Mouse (Mus musculus): ENCODE data around the gene Isg20l2. TPM values are rescaled to one million over a fixed set of nuclear protein-coding genes. Genes with fewer than 3 reads are reported as not detected.
A peak's percentile ranks its signal among the peaks of the same experiment; 100 is the strongest.

The Isg20l2 gene
- polyA plus RNA-seq, 1 experiment: 0.26 TPM

DNA sequence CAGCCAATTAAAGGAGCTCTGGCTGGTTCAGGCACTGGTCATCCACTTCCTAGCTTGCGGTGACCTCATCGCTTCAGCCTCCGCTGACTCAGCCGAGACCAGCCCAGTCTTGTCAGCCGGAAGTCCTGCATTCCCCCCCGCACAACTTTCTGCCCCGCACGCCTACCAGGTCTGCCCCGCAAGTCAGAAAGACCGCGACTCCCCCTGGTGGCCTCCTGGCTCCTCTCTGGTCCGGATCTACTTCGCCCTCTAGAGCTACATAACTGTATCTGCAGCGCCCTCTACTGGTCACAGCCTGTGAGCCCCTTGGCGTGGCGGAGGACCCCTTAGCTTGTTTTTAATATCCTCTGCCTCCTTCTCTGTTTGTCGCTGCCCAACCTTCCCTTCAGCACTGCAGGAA is 56.8 kb downstream of the Isg20l2 start:
- Histone ChIP-seq H3K4me3 (replicated peaks) (peak overlapping the region; percentile 35), H3K9me3 (ENCODE audit: control insufficient read depth, low read length) (no peaks in the 10 kb centered on the region), H3K27me3 (ENCODE audit: control insufficient read depth) (peaks cover 48% of the 10 kb centered on the region), H3K4me1 (ENCODE audit: control insufficient read depth) (peaks cover 16% of the 10 kb centered on the region), H3K36me3 (ENCODE audit: control insufficient read depth) (no peaks in the 10 kb centered on the region)
- TF ChIP-seq GATA1 (IDR thresholded peaks at IDR 0.05; ENCODE audit: low read length): no peak

DNA sequence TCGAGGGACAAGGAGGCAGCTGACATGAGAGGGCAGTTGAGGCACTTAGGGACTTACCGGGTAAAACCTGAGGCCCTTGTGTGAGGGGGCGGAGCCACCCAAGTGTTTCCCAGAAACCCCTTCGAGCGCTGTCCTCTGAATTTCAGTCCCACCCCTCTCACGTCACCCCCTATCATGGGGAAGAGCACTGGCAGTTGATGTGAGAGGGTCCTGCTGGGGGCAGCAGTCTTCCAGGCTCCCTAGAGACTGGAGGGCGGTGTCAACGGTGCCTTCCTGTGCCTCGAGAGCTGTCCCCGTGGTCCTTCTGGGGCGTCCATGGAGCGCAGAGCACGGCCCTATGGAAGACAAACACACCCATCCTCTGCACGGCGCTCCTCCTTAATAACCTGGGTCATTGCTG is 57.5 kb downstream of the Isg20l2 start:
- peak overlapping the region; percentile 35 for H3K4me3 ChIP-seq (replicated peaks)
- H3K27me3 ChIP-seq (ENCODE audit: control insufficient read depth): peaks cover 48% of the 10 kb centered on the region
- H3K36me3 ChIP-seq (ENCODE audit: control insufficient read depth): no peaks in the 10 kb centered on the region
- no peaks in the 10 kb centered on the region for H3K9me3 ChIP-seq (ENCODE audit: control insufficient read depth, low read length)
- no peak for TF ChIP-seq TAL1 (IDR thresholded peaks at IDR 0.05; ENCODE audit: low read length)
- no peak for TF ChIP-seq GATA1 (IDR thresholded peaks at IDR 0.05; ENCODE audit: low read length)
- H3K4me1 ChIP-seq (ENCODE audit: control insufficient read depth): peaks cover 16% of the 10 kb centered on the region

DNA sequence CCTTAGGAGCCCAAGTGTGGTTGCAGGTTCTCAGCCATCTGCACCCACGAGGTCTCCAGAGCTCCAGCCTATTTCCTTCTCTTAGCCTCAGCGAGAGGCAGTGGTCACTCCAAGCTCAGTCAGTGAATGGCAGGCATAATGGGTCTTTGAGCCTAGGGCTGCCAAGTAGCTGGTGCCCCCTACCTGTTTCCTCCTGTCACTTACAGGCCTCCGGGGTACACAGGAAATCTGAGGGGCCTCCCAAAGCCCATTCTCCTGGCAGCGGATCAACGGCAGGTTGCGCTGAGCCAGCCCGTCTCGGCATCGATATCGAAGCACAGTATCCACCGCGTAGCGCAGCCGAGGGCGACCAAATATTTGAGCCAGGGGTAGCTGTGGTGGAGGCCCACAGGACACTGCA is 58.0 kb downstream of the Isg20l2 start:
- H3K4me1 ChIP-seq (ENCODE audit: control insufficient read depth): peaks cover 16% of the 10 kb centered on the region
- no peaks in the 10 kb centered on the region for H3K36me3 ChIP-seq (ENCODE audit: control insufficient read depth)
- peaks cover 51% of the 10 kb centered on the region for H3K27me3 ChIP-seq (ENCODE audit: control insufficient read depth)
- H3K9me3 ChIP-seq (ENCODE audit: control insufficient read depth, low read length): no peaks in the 10 kb centered on the region
- TF ChIP-seq TAL1 (IDR thresholded peaks at IDR 0.05; ENCODE audit: low read length) (no peak), GATA1 (IDR thresholded peaks at IDR 0.05; ENCODE audit: low read length) (no peak)
- no peak overlapping the region for H3K4me3 ChIP-seq (replicated peaks)

DNA sequence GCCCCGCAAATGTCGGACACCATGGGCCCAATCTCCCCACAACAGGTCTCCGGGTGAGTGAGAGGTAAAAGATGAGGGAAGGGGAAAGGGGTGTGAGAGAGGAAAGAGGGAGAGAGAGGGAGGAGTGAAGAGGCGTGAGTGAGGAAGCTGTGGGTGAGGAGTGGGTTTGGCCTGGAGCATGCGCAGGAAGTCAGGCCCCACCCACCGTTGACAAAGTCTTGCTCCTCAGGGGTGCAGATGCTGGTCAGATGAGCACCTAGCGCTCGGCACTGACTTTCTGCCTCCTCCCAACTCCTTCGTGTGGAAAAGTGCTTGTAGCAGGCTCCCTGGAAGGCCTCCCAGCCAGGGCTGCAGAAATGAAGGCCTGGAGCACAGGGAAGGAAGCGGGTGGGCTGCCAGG is 59.8 kb downstream of the Isg20l2 start:
- Histone ChIP-seq H3K4me1 (ENCODE audit: control insufficient read depth) (peaks cover 16% of the 10 kb centered on the region), H3K9me3 (ENCODE audit: control insufficient read depth, low read length) (no peaks in the 10 kb centered on the region), H3K27me3 (ENCODE audit: control insufficient read depth) (peaks cover 64% of the 10 kb centered on the region), H3K4me3 (replicated peaks) (no peak overlapping the region), H3K36me3 (ENCODE audit: control insufficient read depth) (no peaks in the 10 kb centered on the region)
- TF ChIP-seq GATA1 (IDR thresholded peaks at IDR 0.05; ENCODE audit: low read length): no peak
- no peak for TF ChIP-seq TAL1 (IDR thresholded peaks at IDR 0.05; ENCODE audit: low read length)

Other genes starting within 250 kb of the Isg20l2 start
- not detected in 2 replicates for gene Lrrc71, start 181.7 kb upstream of the Isg20l2 start, polyA plus RNA-seq (2012)
- not detected in 2 replicates for gene Ntrk1, start 135.2 kb upstream of the Isg20l2 start, polyA plus RNA-seq (2012)
- not detected in 2 replicates for gene Insrr, start 133.4 kb upstream of the Isg20l2 start, polyA plus RNA-seq (2012)
- gene Pear1, start 106.0 kb upstream of the Isg20l2 start, polyA plus RNA-seq (2012): 0.06 and 0.10 TPM in 2 replicates
- gene Sh2d2a, start 83.6 kb upstream of the Isg20l2 start, polyA plus RNA-seq (2012): 0.01 and 0.04 TPM in 2 replicates
- 11.4 and 11.7 TPM in 2 replicates for gene Prcc, start 44.7 kb upstream of the Isg20l2 start, polyA plus RNA-seq (2012)
- 86.9 and 109 TPM in 2 replicates for gene Hdgf, start 24.0 kb upstream of the Isg20l2 start, polyA plus RNA-seq (2012)
- 0.97 and 1.1 TPM in 2 replicates for gene Mrpl24, start 10.8 kb upstream of the Isg20l2 start, polyA plus RNA-seq (2012)
- gene Rrnad1, start 403 bp downstream of the Isg20l2 start, polyA plus RNA-seq (2012): 1.3 TPM in 2 replicates
- not detected in 2 replicates for gene Crabp2, start 18.4 kb downstream of the Isg20l2 start, polyA plus RNA-seq (2012)
- gene Nes, start 40.8 kb downstream of the Isg20l2 start, polyA plus RNA-seq (2012): 0.01 TPM in 1 of 2 replicates, not detected in the other
- not detected in 2 replicates for gene Bcan, start 69.9 kb downstream of the Isg20l2 start, polyA plus RNA-seq (2012)
- gene Hapln2, start 97.3 kb downstream of the Isg20l2 start, polyA plus RNA-seq (2012): not detected in 2 replicates
- 0.57 and 0.75 TPM in 2 replicates for gene Gpatch4, start 112.8 kb downstream of the Isg20l2 start, polyA plus RNA-seq (2012)
- gene Naxe, start 128.2 kb downstream of the Isg20l2 start, polyA plus RNA-seq (2012): 1.2 and 2.1 TPM in 2 replicates
- gene Ttc24, start 148.0 kb downstream of the Isg20l2 start, polyA plus RNA-seq (2012): not detected in 2 replicates
- 1.6 and 3.1 TPM in 2 replicates for gene Iqgap3, start 151.7 kb downstream of the Isg20l2 start, polyA plus RNA-seq (2012)
- 2.6 and 3.4 TPM in 2 replicates for gene Mef2d, start 212.1 kb downstream of the Isg20l2 start, polyA plus RNA-seq (2012)